Mouse (Mus musculus) erythroblast, adult 5-6 weeks (primary cell): ENCODE data around the gene Fat1. TPM values are rescaled to one million over a fixed set of nuclear protein-coding genes. Genes with fewer than 3 reads are reported as not detected.

ENCODE experiments used
- ATAC-seq: replicated peaks from 2 replicates; pipeline ENCODE4 v1.8.0; 2016; ENCODE audit warnings: moderate number of reproducible peaks, mild to moderate bottlenecking, moderate TSS enrichment, inconsistent platforms; ENCODE audit not compliant: poor library complexity, low FRiP score, severe bottlenecking
- total RNA-seq, 2 experiments: library from RNA; stranded (forward) in 1 of 2; stranded (reverse) in 1 of 2; fragments of 150-400 nt in 1 of 2; fragments of 200-764, 138-1000 nt in 1 of 2; gene quantifications; 2 replicates each; pipeline versions ENCODE4 v1.2.3 to v1.2.4; 2015 to 2017; ENCODE audit warnings: low replicate concordance in 2 of 2

Fat1 gene
- total RNA-seq (2015; ENCODE audit: low replicate concordance) = under 0.01 TPM in 1 of 2 replicates, not detected in the other
- total RNA-seq (2017; ENCODE audit: low replicate concordance) = 0.17 TPM in 1 of 2 replicates, not detected in the other

DNA sequence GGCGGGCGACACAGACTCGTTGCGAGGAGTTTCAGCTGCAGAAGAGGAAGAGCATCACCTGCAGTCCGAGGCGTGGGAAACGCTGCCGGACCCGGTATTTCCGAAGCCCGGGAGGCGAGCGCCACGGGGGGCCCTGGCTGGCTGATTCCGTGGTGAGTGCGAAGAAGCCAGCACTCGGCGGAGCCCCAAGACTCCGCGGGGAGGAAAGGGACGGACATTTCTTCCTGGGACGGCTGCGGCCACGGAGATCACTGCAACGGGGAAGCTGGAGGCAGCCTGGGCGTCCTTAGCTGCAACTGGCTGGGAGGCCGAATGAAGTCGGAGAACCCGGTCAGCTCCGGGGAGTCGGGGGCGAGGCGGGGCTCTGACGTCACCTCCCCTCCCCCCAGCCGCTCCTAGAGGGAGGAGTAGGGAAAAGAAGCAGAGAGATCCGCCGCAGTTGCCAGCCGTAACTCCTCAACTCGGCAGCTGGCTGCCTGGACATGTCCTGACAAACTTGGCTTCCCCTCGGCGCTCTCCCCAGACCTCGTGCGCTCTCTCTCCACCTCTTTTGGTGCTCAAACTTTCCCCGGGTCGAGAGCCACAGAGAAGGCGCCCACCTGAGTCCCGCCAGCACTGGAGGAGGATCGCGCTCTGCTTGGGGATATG is at the start of gene Fat1:
TSS of gene Fat1 (plus strand) at position 598 of the 648 bp plus-strand sequence.
- no peak for ATAC-seq

DNA sequence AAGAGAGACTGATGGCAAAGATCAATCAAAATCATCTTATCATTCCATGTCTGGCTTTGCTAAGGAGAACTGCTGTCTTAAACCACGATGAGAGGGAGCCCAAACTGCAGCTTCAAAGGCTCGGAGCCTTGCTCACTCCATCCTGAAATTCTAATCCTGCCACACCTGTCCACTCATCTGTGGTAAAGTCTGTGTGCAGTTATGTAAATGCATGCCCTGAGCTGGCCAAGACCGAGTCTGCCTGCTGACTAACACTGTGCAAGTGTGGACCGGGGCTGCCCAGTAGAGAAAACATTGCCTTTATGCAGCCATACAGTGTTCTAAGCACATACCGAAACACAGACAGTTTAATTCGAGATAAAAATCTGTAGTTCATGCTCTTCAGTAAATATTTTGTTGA is 40.6 kb upstream of the Fat1 start:
- no peak for ATAC-seq

DNA sequence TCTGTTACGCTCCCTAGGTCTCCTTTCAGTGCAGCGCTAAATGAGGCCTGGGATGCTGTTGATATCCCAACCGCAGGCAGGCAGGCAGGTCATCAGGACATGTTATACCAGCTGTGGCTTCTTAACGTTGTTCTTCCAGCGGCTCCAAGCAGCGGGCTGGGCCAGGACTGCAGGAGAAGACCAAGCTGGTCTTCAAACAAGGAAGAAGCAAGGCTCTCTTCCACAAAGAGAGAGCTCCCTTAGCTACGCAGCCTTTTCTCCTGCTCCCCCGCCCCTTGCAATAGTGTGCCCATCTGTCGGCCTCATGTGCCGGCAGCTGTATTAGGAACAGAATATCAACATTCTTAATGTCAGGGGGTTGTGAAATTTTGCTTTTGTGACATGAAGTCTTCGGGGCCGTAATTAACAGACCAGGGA is 35.7 kb upstream of the Fat1 start:
- ATAC-seq = no peak

DNA sequence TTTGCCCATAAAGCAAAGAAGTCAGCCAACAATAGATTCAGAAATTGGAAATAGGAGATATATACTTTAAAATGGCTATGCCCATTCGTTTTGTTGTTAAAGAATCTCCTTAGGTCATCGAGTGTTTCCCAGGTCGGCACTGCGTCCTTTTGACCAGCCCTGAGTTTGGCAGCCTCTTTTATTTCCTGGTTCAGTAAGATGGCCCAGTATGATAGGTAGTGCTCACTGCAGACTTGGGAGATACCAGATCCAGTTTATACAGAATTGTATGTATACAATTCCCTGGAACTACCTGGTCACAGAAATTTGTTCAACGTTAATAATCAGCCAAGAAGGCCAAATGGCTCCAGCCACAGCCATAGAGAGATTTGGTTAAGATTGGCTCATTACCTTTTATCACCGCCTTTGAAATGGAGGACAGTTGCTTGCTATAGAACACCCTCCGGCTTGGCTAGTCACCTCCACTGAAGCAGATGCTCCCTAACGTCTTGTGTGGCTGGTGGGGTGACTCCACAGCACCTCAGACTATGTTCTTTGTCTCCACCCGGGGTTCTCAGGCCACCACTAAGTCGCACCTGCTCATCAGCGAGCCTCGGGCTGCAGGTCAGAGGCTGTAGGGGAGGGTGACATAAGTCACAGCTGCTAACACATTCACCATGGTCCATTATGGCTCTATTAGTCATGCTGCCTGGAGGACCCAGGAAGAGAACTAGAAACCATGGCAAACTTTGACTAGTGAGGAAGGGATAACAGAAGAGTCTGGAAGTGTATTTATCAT is 23.9 kb upstream of the Fat1 start:
- no peak for ATAC-seq

DNA sequence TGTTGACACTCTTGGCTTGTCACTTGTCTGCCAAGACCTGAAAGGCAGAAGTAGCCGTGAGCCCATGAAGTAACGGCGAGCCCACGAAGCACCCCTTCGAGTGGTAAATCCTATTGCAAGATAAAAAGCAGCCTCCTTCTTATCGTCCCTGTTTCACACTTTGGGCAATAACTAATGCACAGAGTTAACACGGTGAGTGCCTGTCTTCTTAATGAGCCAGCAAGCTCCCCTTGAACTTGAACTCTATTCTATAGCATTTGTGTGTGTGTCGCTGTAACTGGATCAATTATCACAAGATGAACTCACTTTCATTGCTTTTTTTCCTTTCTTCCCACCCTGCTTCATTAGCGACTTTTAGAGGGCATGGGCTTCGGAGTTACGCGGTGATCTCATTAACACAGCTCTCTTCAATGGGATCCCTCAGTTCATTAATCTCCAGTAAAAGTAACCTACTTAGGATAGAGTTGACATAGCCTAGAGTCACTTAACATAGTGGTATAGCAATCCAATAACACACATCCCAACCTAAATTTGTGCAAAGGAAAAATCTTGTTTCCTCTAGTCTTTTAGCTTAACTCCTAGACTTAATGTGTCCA is 15.7 kb upstream of the Fat1 start:
- ATAC-seq = no peak

DNA sequence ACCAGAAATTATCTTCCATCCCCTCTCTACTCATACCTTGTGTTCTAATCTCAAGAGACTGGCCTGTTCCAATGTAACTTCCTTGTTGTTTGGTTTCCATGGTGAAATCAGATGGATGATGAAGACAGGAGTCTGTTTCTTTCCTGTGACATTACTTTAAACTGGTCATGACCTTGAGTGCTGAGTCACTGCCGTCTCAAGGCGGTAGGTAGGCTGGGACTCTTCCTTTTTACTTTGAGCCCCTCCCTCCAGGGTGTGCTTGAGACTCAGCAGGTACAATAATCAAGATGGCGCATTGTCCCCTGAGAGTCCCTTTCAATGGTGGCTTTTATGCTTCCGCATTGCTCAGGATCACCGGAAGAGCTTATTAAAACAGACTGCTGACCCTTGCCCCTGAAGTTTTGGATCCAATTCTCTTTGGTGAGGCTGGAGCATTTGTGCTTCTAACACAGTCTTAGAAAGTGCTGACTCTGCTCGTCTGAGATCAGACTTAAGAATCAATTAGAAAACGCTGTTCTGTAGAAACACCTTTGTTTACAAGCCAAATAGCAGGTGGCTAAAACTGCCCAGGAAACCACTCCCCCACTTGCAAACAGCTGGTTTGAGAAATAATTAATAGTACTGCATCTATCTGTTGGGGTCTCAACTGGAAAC is 14.7 kb upstream of the Fat1 start:
- ATAC-seq = no peak

DNA sequence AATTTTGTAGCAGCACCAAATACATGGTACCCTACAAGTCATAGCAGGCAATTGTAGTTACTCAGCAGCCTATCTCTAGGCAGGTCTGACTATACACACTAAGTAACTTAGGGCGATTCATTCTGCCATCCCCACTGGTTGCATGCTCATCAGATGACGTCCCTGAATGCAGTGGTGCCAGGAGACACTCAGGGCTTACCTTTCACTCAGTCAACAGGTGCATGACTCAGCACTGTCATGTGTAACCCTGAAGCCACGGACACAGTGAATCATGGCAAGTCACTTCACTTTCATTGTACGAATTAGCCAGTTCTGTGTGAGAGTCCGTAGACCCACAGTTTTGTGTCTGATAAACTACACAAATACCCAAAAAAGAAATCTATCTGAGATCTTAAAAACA is 10.3 kb upstream of the Fat1 start:
- no peak for ATAC-seq

DNA sequence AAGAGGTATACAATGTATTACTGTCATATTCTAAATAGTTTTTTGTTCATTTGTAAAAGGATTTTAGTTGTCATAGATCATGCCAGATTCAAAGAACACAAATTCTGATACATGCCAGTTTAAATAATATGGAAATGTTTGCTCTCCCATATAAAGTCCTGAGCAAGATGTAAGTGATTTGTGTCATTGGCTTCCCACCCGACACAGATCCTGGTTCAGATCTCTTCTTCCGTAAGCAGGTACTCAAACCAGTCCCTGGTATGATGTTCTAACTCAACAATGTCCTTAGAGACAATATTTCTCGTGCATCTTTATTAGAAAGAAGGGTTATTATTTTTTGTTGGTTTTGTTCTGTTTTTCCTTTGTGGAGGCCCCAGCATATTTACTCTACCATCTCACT is 5.2 kb upstream of the Fat1 start:
- ATAC-seq = no peak

DNA sequence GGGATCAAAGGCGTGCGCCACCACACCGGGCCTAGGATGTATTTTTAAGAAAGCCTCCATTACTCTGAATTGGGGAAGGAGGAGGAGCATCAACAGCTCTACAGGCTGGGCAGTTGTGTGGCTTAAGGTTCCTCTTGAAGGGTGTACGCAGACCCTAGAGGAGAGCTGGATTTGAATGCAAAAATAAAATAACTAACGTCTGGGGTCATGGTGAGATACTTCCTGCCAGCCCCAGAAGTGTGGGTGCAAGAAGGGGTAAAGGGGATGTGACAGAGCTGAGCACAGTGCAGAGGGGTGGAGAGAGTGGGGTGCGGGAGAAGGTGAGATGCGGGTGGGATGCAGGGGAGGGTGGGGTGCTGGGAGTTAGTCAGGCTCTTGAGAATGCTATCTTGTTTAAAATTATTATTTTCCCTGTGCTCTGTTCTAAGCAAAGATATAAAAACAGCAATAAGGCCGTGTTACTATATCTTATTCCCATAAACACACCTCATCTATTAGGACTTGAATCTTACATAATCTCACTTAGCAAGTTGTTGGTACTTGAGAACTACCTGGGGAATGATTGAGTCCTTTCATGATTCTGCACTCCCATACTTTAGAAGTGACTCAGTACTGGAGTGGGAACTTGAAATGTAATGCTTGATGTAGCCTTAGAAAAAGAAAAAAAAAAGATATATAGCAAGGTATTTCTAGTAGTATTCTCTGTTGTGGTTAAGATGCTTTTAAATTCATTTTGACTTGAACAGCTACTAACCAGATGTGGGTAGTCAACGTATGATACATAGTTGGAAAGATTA is 2.5 kb upstream of the Fat1 start:
- no peak for ATAC-seq

DNA sequence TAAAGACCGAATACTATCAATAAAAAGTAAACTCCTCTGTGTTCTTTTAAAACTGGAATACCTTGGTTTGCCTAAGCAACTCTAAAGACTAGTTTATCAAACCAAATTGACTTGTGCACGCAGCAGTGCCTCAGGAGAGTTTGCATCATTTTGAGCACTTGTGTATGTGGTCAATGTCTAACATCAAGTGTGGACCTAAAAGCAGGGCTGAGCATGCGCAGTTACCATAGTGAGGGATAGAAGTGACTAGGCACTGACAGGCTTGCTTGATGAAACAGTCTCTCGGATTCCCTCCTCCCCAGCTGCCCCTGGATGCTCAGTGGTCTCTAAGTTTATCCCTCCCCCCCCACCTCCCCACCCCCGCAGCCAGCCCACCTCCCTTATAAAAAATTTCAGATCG is 1.8 kb upstream of the Fat1 start:
- ATAC-seq = no peak

DNA sequence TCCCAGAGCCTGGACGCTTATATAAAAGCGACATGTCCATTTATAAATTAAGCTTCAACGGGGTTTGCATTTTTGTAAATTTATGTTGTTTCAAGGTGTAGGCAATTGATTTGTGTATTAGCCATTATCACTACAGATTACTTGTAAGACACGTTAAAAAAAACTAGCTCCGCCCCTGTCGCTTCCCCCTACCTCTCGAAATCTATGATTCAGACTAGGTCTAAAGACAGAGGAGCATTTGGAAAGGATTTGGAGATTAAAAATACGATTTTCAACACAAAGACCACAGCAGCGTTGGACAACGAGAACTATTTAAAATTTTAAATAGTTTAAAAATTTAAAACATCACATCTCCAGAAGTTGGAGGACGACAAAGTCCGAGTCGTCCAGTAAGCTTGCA is 831 bp upstream of the Fat1 start:
- ATAC-seq = no peak

DNA sequence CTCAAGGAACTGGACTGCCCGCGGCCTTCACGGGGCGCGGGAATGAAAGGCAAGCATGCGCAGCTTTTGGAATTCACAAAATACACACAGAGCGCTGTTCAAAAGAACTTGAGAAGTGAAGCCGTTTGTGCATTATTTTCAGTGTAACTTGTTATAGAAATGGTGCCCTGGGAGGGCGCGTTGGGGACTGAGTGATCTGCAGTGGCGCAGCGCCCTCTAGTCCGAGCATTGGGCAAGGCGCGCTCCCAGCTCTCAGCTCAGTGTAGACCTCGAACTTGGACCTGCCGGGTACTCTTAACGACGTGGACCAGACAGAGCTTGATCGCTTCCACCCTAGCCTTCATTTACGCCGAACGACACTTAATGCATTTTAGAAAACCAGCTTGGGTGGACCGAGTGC is 494 bp downstream of the Fat1 start:
- ATAC-seq = no peak

DNA sequence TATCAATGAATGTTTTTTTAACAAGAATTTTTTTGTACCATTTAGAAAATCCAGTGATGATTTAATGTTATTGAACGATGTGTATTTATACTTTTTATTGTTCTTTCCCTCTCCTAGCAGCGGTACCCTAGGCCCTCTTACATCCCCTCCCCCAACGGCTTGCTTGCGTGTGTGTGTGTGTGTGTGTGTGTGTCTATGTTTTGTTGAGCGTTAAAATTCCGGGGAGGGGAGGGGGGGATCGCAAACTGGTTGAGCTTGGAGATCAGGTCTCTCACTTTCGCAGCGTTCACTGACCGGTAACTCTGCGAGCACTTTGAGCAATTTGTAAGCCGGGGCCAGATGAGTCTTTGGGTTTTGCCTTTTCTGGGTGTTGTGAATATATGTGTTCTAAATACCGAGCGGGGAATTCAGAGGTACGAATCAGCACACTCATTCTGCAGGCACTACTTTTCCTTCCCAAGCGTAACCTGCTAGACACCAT is 1.3 kb downstream of the Fat1 start:
- no peak for ATAC-seq

DNA sequence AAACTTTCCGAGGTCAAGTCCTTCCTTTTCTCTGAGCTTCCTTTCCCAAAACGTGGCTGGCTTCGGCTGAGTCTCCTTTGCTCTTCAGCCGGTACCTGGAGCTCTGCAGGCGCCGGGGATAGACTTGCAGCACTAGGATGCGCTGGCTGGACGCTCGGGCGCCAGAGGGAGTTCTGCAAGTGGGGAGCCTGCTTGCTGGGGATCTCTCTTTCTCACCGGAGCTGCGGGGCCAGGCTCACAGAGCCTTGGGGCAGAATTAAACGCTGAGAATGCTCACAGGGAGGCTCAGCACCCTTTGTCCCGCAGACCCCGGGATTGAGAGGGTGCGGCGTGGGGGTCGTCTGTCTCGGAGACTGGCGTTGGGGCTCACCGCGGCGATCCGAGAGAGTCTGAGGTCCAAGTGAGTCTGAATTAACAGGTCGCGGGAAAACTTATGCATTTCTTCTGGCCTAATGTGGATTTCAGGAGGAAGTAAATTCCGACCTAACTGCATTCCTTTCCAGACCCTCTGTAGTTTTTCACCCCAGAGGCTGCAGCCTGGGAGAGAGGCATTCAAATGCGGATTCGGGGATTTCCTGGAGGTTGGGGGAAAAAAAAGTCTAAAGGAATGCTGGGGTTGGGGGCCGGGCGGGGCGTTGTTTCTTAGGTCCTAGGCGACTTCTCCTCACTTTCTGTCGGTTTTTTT is 2.0 kb downstream of the Fat1 start:
- ATAC-seq = no peak

DNA sequence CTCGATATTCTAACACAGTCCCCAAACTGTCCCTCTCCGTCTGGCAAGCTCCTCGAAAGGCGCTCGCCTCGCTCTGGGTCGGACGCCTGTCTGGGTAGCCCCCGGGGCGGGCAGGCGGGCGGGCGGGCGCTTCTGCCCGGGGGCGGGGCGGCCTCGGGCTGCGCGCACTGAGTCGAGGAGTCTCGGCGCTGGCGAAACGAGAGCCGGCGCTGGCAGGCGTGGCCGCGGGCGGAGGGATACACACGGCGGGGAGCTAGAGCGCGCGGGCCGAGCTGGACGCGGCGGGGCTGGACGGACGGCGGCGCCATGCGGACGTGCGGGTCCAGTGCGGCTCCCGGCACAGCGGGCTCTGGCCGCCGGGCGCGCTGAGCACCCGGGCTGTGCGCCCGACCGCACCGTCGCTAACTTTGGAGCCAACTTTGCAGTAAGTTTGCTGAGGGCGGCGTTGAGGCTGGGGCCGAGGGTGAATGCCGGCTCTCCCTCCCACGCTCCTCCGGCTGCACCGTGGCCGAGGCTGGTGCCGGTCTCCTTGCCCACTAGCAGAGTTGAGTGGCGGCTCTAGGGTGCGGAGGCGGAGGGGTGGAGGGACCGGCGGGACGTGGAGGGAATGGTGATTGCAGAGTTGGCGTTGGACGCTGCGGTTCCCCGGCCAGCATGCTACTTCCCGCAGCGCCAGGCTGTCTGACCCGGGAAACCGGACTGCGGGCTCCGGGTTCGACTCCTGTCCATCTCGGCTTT is 2.8 kb downstream of the Fat1 start:
- no peak for ATAC-seq

DNA sequence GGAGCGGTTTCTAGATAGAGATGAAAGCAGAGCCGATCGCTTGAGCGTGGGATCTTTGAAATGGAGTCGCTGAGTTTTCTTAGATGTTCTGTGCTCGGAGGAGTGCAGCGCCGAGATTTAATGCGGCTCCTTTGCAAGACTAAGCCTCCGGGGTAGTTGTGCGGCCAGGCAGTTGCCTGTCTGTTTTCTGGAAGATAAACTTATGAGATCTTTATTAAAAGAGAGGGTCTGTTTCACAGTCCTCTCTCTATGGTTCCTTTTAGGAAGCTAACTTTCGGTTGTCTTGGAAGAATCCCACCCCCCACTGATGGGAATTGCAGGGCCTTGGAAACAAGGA is 3.4 kb downstream of the Fat1 start:
- no peak for ATAC-seq

DNA sequence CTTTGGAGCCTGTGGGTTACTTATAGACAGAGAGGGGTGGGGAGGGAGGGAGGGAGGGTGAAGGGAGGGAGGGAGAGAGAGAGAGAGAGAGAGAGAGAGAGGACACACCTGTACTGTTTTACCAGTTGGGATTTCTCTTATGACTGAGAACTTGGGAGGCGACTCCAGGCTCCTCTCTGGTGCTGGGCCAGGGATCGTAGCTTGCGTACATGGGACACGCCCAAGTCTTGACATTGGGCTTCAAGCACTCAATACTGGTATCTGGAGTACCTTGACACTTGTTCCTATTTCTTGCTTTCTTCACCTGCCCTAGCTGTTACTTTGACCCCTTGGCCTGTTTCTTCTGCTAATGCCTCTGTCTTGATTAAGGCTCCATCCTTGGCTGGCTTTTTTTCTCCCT is 10.3 kb downstream of the Fat1 start:
- ATAC-seq = no peak

DNA sequence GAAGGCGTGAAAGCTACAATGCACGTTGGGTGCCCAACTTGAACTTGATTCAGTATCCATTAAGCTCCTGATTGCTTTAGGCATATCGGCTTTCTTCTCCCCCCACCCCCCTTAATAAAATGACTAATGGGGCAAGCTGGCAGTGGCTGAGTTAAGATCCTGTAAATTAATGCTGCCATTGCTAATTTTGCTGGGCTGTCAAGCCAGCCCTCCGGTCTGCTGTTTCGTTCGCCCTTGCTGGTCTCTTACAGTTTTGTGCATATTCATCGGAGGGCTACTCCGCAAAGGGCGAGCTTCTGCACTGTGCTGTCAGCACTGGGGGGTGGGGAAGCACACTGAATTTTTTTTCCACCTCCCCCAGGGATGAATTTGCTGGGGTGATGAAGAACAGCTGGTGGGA is 13.3 kb downstream of the Fat1 start:
- ATAC-seq = no peak

DNA sequence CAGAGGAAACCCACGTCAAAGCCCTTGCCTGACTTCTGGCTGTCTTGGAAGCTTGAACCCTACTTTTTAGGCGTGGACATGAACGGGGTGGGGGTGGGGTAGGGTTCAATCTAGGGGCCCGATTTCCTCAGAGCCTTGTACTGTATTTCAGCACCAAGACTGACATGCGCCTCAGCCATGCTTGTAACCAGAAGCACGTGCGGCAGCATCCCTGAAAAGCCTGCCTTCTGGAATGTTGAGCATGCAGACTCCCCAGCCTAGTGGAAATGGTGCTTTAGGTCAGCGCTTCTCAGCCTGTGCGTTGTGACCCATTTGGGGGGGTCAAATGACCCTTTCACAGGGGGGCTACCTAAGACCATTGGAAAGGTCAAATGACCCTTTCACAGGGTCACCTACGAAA is 25.2 kb downstream of the Fat1 start:
- no peak for ATAC-seq
